ENCODE assay signal across 39 mouse cellular contexts in genomic region chrX:89409589-89409988, GRCm38 (mm10). TPM values are rescaled to one million over a fixed set of nuclear protein-coding genes. Genes with fewer than 3 reads are reported as not detected.
"Had no signal": no experiment of that assay in that cellular context is flagged by ENCODE, and none has a peak within 500 bp of the region (broad histone marks: within the 10 kb centered on the region; RNA-seq: fewer than 3 reads in every experiment).

Gene Pet2 (minus strand): TSS chrX:89409689.

- DNase-seq: cerebellum, adult 2 months; cerebellum, adult 8-10 months; cerebellum, adult 9-10 months; cerebellum, adult 9-11 months; cerebellum, postnatal 10 days; cerebellum, postnatal 14 days; cerebellum, postnatal 25 days; cerebellum, postnatal 36 days; embryo, embryonic 11 days; forebrain, postnatal 0 days; gastrocnemius, adult 2 months; gastrocnemius, postnatal 14 days; gastrocnemius, postnatal 25 days; gastrocnemius, postnatal 36 days; heart, adult 11 months; heart, adult 18-20 months; heart, adult 2 months had no signal

- H3K27me3 ChIP-seq: embryonic facial prominence, embryonic 12.5 days; embryonic facial prominence, embryonic 13.5 days; embryonic facial prominence, embryonic 15.5 days; forebrain, embryonic 12.5 days; forebrain, embryonic 13.5 days; forebrain, embryonic 15.5 days had no signal

- H3K4me1 ChIP-seq: embryonic facial prominence, embryonic 10.5 days; embryonic facial prominence, embryonic 12.5 days; embryonic facial prominence, embryonic 13.5 days; embryonic facial prominence, embryonic 15.5 days; forebrain, embryonic 10.5 days; forebrain, embryonic 12.5 days; forebrain, embryonic 13.5 days; forebrain, embryonic 15.5 days had no signal

- H3K4me3 ChIP-seq: embryonic facial prominence, embryonic 10.5 days; embryonic facial prominence, embryonic 12.5 days; embryonic facial prominence, embryonic 13.5 days; embryonic facial prominence, embryonic 15.5 days; erythroblast, embryonic 14.5 days; forebrain, embryonic 10.5 days; forebrain, embryonic 12.5 days; forebrain, embryonic 13.5 days; forebrain, embryonic 15.5 days; gastrocnemius, adult 2 months; heart, adult 2 months had no signal

- H3K36me3 ChIP-seq: embryonic facial prominence, embryonic 10.5 days; embryonic facial prominence, embryonic 12.5 days; embryonic facial prominence, embryonic 13.5 days; embryonic facial prominence, embryonic 15.5 days; forebrain, embryonic 10.5 days; forebrain, embryonic 12.5 days; forebrain, embryonic 15.5 days had no signal

- H3K4me2 ChIP-seq: embryonic facial prominence, embryonic 12.5 days; embryonic facial prominence, embryonic 13.5 days; embryonic facial prominence, embryonic 15.5 days; forebrain, embryonic 12.5 days; forebrain, embryonic 13.5 days; forebrain, embryonic 15.5 days had no signal

- H3K27ac ChIP-seq: embryonic facial prominence, embryonic 10.5 days; embryonic facial prominence, embryonic 12.5 days; embryonic facial prominence, embryonic 13.5 days; embryonic facial prominence, embryonic 15.5 days; forebrain, embryonic 10.5 days; forebrain, embryonic 12.5 days; forebrain, embryonic 13.5 days; forebrain, embryonic 15.5 days; gastrocnemius, adult 2 months; heart, adult 2 months had no signal

RNA-seq across cellular contexts. Expression of gene Pet2, which starts in this region (rescaled TPM):
- total RNA-seq: common myeloid progenitor, adult 5-6 weeks; forebrain, postnatal 0 days; gastrocnemius, adult 18-20 months; gastrocnemius, adult 2 months; gastrocnemius, adult 8-10 months; gastrocnemius, postnatal 14 days; gastrocnemius, postnatal 25 days; gastrocnemius, postnatal 36 days; gastrocnemius, postnatal 4 days; granulocyte monocyte progenitor cell, adult 5-6 weeks; heart, adult 18-20 months; heart, adult 2 months had no signal
- polyA plus RNA-seq: cerebellum, adult 2 months; cortical plate, adult 2 months; embryonic facial prominence, embryonic 10.5 days; embryonic facial prominence, embryonic 11.5 days; embryonic facial prominence, embryonic 12.5 days; embryonic facial prominence, embryonic 13.5 days; embryonic facial prominence, embryonic 14.5 days; embryonic facial prominence, embryonic 15.5 days; erythroblast, embryonic 14.5 days; forebrain, embryonic 10.5 days; forebrain, embryonic 11.5 days; forebrain, embryonic 12.5 days; forebrain, embryonic 13.5 days; forebrain, embryonic 14.5 days; forebrain, embryonic 15.5 days; forebrain, embryonic 16.5 days; forebrain, postnatal 0 days; frontal cortex, adult 2 months; gonadal fat pad, adult 2 months; heart, adult 2 months had no signal
